ENCODE assay signal across 9 mouse cellular contexts in the genomic region with DNA sequence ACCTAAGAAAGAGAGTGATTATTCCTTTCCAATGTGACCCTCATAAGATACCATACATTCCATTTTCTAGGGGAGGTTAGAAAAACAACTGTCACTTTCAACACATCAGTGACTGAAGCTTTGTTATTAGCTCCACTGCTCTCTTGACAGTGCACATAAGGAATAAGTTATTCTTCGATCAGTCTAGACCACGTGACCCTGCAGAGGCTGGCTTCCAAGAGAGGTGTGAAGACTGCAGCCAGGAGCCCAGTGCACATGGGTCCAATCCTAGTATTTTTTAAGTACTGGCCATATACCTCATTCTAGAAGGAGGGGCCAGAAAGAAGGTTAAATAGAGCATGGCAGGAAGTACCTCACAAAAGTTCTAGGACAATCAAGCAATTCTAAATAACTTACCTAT.
"Had no signal": no experiment of that assay in that cellular context is flagged by ENCODE, and none has a peak within 500 bp of the region (broad histone marks: within the 10 kb centered on the region; RNA-seq: fewer than 3 reads in every experiment).

No protein-coding gene starts in this region.

- H3K9ac ChIP-seq: lung, embryonic 14.5 days; stomach, embryonic 15.5 days had no signal

- H3K4me2 ChIP-seq: liver, embryonic 11.5 days; lung, embryonic 14.5 days; stomach, embryonic 15.5 days had no signal

- H3K4me1 ChIP-seq: stomach, embryonic 15.5 days had no signal

- ATAC-seq: midbrain, embryonic 16.5 days had no signal

- H3K4me3 ChIP-seq: left cerebral cortex, adult 2 months; midbrain, embryonic 10.5 days; stomach, embryonic 15.5 days had no signal

- H3K9me3 ChIP-seq: midbrain, embryonic 10.5 days; stomach, embryonic 15.5 days had no signal

- H3K36me3 ChIP-seq: stomach, embryonic 15.5 days had no signal

- H3K27ac ChIP-seq: left cerebral cortex, adult 2 months; midbrain, embryonic 10.5 days; stomach, embryonic 15.5 days had no signal

- H3K27me3 ChIP-seq: stomach, embryonic 15.5 days had no signal

- DNase-seq: lung, embryonic 14.5 days; lung, postnatal 10 days; thymus, adult 2 months; thymus, postnatal 25 days had no signal
